Mouse (Mus musculus) right cerebral cortex, postnatal 14 days (tissue): ENCODE results near the gene Sike1.

ENCODE experiments used
- DNase-seq: peaks from one replicate; pipeline ENCODE4 v3.0.0; 2022

Sike1 gene

GRCm38 (mm10) chr3:102995605-102996321, at the start of gene Sike1:
Gene Sike1, plus strand, starts transcription at chr3:102995708.
- peak; percentile 93 for DNase-seq

GRCm38 (mm10) chr3:102946312-102946711, 49.2 kb upstream of the Sike1 start:
- DNase-seq, result no peak

DNA sequence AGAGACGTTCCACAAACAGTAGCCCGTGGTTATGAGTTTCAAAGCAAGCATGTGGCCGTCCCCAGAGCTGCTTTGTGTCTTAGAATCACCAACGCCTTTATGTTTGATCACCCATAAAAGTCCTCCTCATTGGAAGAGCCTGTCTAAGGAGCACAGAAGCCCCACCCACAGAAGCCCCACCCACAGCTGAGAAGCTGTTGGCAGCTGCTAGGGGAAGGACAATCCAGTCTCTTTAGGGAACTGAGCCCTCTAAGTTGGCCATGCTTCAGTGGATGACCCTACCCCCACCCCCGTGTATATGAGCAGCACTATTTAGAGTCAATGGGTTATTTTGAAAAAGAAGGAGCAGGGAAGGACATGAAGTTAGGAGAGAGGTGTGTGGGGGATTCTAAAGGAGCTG, 48.6 kb upstream of the Sike1 start:
- DNase-seq, result no peak

- no peak for DNase-seq
Observed at GRCm38 (mm10) chr3:102954476-102954875, 41.0 kb upstream of the Sike1 start.

DNA sequence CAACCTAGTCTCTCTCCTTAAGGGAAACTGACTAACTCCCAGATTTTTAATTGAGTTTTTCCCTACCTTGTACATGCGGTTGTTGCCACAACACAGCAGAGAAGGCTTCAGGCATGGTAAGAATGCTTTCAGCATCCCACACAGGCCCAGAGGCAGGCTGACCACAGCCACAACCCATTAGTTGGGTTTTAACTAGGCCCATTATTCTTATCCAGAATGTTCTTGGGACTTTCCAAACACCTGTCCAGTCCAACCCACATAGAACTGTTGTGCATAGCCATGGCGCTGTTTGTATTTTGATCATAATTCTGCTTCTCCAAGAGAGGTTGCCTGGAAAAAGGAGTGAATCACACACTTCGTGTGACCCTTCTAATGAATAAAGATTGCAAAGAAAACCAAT, 40.4 kb upstream of the Sike1 start:
- DNase-seq, result no peak

DNA sequence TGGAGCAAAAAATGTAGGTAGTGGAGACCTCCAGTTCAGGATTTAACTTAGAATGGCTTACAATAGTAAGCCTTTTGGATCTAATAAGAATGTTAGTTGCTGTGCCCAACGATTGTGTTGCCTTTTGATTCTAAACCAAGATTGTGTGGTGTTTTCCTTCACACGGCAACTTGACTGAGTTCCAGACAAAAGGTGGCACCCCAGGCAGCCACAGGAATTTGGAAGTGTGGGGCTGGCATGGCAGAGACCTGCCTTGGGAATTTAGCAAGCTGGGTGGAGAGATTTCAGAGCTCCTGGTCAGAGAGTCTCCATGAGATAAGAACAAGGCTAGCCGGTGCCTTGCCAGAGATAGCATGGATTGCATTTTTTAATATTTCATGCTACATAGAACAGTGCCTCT, 39.9 kb upstream of the Sike1 start:
- no peak for DNase-seq

DNA sequence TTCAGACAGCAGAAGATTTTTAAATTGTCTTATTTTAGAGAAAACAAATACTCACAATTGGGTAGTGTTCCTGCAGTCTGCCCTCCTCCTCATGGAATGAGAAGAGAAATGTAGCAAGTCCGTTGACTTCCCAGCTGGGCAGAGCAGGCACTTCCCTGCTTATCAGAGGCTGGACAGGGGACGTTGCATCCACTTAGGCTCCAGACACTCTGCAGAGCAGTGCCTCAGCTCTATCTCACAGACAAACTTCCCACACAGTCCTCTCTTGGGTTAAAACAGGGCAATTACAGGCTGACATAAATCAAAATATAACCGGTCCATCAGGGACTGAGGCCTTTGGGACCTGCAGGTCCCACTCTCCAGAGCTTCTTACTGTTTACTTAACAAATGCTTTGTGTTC, 31.5 kb upstream of the Sike1 start, which contains the start of gene Nr1h5:
Gene Nr1h5 (minus strand): TSS at position 101 of the 400 bp plus-strand sequence.
- no peak for DNase-seq

DNA sequence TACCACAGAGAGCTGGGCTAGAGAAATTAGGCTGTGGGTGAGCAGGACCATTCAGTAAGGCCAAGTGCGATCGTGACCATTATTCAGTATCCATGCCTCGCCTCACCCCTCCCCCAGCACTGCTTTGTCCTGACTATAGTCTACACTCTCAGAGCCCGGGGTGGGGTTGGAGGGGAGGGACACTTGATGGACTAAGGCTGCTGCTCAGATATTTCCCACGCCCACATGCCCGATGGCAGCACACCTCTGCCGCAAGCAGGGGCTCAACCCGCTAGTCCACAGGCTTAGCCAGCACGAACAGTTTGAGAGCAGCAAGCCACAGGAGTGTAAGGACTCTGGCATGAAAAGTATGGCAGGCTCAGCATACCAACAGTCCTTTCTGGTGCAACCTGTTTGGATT, 25.4 kb upstream of the Sike1 start:
- no peak for DNase-seq

DNA sequence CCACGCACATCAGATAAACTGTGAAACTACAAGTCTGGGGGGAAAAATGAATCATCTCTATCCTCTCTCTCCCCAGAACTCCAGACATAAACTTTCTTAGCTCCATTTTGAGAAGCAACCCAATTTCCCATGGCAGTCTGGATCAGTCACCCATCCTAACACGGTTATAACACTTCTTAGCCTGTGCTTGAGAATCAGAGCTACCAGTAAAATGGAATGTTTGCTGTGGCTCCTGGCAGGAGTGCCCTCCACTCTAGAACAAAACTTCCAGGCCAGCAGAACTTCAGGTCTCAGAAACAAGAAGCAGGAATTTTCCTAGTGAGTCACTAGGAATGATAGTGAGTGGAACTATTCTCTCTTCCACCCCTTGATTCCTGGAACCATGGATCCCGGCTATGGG, 25.0 kb upstream of the Sike1 start:
- DNase-seq, result no peak

DNA sequence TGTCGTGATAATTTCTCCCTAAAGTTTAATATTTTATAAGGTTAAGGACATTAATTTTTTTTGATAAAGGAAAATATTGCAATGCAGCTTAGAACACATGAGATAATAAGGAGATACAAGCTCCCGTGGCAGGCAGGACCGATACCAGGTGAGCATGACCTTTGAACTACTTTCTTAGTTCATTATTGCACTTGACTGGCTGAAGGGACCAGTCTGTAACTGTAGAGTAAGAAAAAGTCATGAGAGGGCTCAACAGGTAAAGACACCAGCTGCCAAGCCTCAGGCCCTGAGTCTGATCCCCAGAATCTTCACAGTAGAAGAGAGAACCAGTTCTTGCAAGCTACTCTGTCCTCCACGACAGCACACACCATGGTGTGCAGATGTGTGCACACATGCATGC, 18.6 kb upstream of the Sike1 start:
- no peak for DNase-seq

DNA sequence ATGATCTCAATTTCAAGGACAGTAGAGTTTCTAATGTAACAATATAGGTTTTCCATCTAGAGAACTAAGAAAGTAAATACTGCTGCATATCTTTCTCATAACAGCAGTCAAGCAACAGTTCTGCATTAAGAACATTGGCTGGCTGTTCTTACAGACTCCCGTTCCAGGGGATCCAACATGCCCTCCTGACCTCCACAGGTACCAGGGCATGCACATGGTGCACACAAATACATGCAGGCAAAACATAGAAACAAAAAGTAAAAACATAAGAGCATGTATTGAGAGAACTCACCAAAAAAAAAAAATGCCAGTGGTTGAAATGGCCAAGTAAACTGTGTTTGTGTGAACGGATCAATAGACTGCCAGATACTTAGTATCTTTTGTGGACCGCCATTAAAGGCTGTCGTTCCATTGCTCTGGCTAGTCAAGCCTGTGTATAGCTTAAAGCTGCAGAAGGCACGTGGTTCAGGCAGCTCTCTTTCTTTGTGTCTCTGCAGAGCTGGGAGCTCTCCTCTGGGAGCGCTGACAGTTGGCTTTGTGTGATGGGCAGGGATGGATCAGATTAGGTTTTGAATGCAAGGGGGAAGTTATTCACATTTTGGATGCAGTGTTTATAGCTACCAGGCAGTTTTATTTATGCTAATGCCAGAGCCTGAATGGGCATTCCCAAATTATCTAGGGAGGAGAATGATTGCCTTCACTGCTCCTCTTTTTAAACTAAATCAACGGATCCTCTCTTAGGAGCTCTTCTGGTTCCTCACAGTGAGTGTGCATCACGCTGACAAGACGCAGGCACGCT, 15.8 kb upstream of the Sike1 start:
- peak; percentile 14 for DNase-seq

GRCm38 (mm10) chr3:102980349-102980736, 15.2 kb upstream of the Sike1 start:
- no peak for DNase-seq

GRCm38 (mm10) chr3:102991041-102991440, 4.5 kb upstream of the Sike1 start:
- no peak for DNase-seq

DNA sequence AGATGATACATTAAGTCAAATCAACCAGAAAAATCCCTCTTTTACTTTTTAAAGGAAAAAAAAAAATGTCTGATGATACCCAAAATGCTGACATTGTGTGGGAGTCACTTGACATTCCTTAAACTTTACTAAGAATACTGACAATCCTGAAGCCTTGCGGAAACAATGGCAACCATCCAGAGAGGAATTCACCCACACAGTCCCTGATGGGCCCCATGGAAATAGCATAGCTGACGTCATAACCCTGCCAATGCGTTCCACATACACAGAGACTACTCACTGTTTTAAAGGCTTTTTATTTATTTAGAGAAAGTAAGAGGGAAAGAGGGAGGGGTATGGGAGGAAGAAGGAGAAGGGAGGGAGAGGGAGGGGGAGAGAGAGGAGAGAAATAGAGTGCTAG, 2.6 kb upstream of the Sike1 start:
- DNase-seq, result no peak

GRCm38 (mm10) chr3:102995233-102995604, 289 bp upstream of the Sike1 start:
- no peak for DNase-seq

DNA sequence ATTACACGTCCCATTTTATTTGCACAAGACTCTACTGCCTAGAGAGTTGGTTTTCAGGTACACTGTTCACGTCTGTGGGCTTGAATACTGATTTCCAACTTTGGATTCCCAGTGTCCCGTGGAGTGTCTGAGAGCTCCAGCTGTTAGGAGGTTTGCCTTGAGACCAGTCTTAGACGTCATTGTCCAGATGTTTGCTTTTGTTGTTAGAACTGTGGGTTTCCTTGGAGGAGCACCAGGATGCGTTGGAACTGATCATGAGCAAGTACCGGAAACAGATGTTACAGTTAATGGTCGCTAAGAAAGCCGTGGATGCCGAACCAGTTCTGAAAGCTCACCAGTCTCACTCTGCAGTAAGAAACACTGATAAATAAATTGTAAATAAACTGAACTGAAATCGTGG, 1.5 kb downstream of the Sike1 start:
- DNase-seq, result no peak

DNA sequence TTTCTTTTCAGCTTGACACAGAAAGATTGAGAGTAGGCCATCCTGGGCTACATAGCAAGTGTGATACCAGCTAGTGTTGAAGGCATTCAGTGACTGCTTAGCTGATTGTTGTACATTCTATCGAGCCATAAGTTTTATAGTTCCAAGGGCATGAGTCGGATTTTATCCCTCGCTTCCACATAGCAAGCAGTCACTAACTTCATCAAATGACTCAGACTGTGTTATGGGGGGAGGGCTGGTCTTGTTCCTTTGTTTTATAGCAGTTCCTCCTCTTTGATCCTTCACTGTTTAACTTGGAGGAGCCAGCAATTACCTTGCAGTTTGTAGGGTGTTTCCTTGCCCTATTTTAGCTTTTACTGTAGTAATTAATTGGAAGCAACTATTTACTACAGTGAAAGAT, 2.1 kb downstream of the Sike1 start:
- DNase-seq, result no peak

DNA sequence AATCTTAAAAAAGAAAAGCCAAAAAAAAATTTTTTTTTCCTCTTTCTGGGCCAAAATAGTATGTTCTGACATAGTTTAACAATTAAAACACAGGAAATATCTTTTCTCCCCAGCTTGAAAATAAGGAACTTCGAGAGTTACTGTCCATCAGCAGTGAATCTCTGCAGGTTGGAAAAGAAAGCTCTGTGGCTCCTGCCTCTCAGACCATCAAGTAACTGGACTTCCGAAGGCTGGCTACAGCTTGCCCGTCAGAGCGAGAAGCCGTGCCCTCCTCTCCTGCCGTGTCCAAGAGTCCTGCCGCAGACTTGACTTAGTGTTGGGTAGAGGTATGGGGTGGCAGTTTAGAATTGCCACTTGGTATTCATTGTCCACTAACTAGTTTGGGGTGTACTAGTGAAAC, 6.1 kb downstream of the Sike1 start:
- no peak for DNase-seq

- DNase-seq, result no peak
Observed at GRCm38 (mm10) chr3:103017350-103017749, 21.8 kb downstream of the Sike1 start.

DNA sequence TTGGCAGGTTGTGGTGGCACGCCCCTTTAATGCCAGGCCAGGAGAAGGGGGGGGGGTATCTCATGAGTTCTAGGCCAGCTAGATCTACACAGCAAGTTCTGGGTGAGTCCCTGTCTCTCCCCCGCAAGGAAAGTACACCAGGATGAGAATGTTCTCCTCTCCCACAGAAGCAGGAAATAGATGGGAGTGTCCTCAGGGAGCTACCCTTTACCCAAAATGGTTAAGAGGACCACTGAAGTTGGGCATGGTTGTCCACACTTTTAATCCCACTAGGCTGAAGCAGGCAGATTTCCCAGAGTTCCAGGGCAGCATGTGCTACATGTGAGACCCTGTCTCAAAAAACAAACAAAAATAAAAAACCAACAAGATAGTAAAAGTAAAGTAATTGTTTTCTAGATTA, 24.0 kb downstream of the Sike1 start:
- no peak for DNase-seq

- peak; percentile 97 for DNase-seq
Observed at GRCm38 (mm10) chr3:103020249-103020942, 24.9 kb downstream of the Sike1 start, which contains the start of gene Csde1. Gene Csde1, plus strand, starts transcription at chr3:103020426.

- DNase-seq, result peak; percentile 87
Observed at GRCm38 (mm10) chr3:103020943-103021638, 25.6 kb downstream of the Sike1 start.

DNA sequence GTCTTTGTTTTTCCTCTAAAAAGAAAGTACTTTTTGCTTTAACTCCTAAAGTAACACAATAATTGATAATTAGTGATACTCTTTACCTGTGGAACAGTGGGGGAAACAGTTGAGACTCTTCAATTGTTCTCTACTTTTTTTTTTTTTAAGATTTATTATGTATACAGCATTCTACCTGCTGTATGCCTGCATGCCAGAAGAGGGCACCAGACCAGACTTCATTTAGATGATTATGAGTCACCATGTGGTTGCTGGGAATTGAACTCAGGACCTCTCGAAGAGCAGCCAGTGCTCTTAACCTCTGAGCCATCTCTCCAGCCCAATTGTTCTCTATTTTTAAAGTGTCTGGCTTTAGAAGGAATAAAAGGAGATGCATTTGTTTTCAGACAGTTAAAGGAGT, 30.7 kb downstream of the Sike1 start:
- DNase-seq, result no peak
